Mouse (Mus musculus) frontal cortex, adult (tissue): Measurements from ENCODE around the gene Trim65.

Experiments
- ATAC-seq: cut with Nextera tagmentation; 2 replicates; pipeline ENCODE4 v1.9.2; 2017; ENCODE audit warnings: mild to moderate bottlenecking, moderate library complexity, mixed read lengths; ENCODE audit not compliant: low TSS enrichment

Trim65 gene

DNA sequence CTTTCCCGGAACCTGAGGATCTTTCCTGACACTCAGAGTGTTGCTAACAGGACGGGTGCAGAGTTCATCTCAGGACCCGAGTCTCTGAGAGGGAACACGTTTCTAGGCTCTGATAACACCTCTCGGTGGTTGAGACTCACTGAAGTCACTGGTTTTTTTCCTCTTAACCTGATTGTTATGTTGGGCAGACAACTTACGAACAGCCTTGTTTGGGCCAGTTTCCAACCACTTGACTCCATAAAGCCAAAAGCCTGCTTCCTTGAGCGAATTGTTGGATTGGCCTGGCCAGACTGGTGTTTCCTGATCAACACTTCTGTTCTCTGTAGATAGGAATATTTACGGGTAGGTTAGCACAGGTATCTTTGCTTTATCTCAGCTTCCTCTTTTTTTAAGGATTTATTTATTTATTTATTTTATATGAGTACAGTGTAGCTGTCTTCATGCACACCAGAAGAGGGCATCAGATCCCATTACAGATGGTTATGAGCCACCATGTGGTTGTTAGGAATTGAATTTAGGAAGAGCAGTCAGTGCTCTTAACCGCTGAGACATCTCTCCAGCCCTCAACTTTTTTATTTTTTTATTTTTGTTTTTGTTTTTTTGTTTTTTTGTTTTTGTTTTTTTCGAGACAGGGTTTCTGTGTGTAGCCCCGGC is 42.1 kb downstream of the Trim65 start:
- no peak for ATAC-seq

DNA sequence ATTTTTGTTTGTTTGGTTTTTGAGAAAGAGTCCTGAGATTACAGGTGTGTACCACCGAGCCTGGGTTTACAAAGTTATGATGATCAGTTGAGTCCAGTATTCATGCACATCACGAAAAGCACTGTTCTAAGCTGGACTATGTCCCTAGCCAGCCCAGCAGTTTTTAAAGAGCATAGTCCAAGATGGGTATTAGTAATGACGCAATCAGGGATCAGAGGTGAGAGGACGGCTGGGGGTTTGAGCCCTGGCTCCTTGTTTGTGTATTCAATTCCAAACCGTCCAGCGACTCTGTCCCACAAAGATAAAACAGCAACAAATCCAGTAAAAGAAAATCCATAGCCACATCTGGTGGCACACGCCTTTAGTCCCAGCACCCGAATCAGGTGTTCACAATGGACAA is 42.7 kb downstream of the Trim65 start:
- no peak for ATAC-seq

DNA sequence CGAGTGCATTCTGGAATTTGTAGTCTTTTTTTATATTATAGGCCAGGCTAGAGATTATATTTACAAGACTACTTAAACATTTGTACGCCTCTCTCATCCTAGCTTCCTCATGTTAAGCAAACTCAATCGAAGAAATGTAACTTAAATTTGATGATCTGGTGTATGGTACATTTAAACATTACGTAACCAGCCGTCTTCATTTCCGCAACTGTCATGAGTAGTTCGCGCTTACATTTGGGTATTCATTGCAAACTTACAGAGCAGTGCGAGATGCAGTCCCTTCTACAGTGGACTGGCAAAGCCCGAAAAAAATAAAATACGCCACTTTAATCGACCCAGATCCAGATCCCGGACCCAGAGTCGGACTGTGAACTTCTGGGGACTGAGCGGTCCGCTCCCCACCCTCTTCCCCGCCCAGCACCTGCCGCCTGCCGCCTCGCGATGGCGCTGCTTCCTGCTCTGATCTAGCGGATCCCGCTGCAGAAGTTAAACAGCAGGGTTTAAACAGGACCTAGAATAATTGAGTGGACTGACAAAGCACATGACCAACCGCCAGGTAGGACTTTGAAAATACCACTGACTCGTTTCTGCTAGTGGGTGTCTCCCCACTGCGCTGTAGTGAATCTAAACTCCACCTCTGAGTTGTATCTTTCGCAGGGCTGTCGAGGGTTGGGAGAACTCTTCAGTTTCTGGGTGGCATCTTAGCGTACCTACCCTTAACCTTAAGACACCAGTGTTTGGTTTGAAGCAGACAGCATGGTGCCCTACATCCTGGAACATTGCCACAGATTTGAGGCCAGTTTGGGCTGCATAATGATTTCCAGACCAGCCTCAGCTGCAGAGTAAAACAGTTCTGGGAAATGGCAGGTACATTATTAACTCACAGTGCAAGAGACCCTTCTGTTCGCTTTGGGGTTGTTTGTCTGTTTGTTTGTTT is 43.5 kb downstream of the Trim65 start:
- ATAC-seq: peak; percentile 67

DNA sequence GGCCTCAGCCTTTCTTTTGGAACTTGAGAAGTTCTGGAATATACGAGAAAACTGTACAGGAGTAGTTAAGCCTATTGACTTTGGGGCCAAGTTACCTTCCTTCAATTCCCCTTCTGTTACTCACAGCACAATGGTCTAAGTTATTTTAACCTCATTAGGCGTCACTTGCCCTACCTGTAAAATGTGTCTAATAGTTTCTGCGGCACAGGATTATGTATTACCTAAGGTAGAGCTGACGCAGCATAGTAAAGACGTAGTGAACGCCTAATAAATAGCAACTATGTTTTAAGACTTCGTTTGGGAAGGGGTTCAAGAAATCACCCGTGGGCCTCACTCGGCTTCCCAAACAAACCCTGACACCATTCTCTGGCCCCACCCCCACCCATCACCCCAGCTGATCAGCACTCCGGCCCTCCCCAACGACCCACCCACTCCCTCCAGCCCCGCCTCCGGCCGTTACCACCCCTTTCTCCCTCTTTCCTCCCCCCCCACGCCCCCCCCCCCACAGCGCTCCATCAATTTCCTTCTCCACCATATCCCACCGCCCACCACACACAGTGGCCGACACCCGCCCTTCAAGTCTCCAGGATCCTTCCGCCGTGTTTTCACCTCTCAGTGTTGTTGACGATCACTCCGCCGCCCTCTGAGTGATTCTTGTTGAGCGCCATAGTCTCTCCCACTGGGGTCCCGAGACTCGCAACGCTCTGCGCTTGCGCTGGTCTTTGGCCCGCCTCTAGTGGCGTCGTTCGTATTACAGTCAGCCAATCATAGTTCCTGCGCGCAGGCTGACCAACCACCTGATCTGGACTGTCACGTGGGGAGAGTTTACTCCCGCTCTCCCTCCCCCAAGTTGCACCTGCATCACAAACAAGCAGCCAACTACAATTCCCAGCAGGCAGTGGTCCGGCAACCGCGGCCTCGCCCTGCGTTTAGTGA is 44.4 kb downstream of the Trim65 start, which contains the start of gene Wbp2:
Gene Wbp2 (minus strand): TSS at position 738 of the 936 bp plus-strand sequence.
- peak; percentile 96 for ATAC-seq

DNA sequence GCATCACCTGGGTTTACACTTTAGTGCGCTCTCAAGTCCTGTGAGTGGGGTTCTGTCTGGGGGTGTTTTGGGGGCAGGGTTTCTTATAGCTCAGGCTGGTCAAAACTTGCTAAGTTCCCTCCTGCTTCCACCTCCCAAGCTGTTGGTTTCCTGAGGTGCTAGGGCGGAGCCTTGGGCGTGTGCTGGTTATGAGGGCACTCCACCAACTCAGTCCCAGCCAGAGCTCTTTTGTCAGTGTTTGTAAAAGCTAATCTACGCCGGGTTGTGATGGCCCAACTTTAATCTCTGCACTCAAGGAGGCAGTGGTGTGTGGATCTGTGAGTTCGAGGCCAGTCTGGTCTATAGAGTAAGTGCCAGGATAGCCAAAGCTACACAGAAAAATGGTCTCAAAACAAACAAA is 46.8 kb downstream of the Trim65 start:
- ATAC-seq: no peak

DNA sequence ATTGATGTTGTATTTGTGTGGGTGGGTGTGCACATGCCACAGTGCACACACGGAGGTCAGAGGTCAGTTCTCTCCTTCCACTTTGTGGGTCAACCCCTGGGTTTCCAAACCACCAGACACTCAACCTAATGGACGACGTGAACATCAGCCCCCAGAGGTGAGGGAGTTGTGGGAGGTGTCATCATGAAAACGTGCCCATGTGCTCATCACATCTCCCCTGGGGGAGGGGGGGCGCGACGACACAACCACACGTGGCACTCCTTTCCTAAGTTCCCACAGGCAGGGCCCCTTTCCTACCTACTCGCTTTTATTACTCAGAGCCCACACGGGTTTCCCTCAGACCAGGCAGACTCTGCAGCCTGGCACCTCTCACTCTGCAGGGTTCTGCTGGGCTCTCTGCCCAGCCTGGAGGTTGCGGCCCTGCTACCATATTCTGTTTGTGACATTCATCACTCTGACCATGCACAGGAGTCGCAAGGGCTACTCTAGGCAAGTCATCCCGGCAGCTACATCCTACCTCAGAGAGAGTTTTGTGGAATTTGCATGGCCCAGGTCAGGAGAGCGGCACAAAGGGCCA is 47.7 kb downstream of the Trim65 start:
- ATAC-seq: no peak

DNA sequence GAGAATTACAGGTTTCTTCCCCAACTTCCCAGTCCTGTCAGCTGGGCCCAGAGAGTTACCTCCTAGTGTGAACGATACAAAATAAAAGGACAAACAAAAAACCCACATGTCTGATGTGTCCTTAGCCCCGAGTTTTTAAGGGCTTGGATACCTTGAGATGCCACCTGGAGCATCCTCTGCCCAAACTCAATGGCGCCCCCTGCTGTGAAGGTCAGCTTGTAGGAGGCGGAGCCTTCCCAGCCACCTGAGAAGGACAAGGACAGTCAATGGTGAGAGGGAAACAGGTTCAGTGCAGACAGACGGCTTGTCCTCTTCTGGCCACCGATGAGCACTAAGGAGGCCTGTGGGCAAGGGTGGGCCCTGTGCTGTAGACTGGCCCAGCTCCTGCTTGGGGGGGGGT is 49.8 kb downstream of the Trim65 start:
- ATAC-seq: no peak

DNA sequence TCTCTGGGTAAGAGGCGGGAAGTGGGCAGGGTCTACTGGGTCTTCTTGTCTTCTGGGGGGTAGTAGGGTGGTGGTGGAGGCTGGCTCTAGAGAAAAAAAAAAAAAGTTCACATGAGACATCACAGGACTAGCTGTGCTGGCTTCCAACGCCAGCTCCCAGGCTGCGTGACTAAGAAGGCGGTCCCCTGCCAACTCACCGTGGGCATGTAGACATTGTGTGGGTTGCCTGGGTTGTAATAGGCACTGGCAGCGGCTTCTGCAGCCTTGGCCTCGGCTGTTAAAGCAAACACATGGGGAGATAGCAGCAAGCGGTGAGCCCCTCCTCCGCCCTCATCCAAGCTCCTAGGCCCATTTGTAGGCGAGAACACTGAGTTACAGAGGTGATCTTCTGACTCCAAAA is 51.4 kb downstream of the Trim65 start:
- peak; percentile 78 for ATAC-seq

DNA sequence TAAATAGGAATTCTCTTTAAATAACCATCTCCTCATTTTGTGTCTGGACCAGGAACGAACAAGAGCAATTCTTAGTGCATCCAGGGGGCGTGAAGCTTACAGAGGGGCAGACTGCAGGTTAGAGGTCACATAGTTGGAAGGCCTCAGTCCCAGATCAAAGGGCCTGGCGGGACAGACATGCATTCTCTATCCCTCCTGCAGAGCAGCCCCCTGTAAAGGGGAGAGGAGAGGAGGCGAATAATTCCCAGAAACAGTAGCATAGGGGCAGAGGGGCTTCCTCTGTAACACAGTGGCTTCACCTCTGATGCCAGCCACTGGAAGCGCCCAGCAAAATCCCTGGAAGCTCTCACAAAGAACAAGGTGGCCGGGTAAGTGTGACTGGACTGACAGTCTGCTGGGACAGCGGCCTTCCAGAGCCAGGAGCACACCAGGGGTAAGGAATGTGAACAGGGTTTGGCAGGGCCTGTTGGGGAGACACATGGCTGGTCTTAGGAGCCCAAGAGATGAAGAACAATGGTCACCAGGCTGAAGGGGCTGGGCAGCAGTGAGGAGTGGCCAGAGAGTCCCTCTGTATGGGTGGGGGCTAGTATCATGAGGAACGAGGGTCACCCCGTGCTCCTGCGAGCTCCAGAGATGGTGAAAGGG is 52.1 kb downstream of the Trim65 start:
- no peak for ATAC-seq

DNA sequence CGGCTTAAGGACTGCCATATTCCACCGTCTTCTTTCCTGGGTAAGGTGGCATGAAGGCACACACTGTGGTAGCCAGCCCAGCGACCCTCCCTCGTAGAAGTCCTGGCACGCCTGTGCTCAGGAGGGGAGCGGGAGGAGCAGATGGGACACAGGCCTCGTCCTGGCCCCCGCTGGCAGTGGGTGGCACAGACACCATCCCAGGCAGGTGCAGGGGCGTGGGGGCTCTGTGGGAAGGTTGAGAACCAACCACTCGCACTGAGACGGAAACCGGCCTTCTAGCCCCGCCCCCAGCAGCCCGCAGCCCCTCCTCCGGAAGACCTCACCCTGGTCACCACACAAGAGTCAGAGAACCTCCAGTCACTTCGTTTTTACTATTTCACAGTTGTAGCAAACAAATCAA is 52.7 kb downstream of the Trim65 start:
- ATAC-seq: peak; percentile 0; the same call in 1 of the 2 replicates

DNA sequence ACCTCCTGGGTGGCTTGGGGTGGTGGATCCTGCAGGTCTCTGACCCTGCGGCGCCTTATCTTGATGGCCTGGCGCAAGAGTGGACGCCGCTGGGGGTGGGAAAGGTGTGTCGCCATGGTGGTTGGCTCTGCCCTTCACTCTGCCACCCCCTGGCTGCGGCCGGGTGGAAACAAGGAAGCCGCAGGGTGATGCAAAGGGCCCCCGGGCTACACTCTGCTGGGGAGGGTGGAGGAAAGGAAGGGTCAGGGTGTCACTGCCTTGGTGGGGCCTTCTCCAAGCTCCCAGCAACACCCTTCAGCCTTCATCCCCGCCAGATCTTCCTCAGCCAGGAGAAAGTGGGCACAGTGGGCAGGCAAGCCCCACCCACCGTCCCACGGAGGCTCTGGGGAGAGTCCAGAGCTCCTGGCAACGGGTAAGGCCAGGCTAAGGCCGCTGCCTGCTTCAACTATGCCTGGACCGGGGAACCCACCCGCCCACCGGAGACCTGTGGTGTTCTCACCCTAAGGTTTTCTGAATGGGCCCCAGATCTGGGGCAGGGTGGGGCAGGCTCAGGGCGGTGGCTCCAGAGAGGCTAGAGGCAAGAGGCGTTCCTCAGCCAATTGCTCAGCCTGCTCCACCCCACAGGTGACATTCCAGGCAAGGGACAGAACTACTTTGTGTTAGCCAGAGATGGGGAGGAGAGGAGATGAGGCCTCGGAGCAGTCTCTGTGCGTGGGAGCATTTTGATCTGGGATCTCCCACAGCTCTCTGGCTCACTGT is 53.3 kb downstream of the Trim65 start, which contains the start of gene Unc13d:
Gene Unc13d (minus strand): TSS at position 516 of the 759 bp plus-strand sequence.
- peak; percentile 39; the same call in 1 of the 2 replicates for ATAC-seq

DNA sequence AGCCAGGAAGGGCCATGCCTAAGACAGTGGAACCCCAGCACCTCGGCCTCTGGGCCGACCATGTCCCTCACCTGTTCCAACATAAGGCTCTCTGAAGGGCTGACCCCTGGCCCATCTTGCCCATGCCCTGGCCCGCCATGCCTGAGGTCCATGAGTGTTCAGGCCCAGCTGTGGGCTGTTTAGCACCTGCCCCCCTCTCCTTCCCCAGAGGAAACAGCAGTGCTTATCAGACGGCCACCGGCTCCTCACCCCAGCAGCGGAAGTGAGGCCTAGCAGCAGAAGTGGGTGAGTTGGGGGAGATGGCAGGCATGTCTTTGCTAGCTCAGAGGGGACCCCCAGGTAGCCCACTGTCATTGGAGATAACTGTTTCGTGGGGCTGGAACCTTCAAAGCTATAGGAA is 54.1 kb downstream of the Trim65 start:
- ATAC-seq: no peak

DNA sequence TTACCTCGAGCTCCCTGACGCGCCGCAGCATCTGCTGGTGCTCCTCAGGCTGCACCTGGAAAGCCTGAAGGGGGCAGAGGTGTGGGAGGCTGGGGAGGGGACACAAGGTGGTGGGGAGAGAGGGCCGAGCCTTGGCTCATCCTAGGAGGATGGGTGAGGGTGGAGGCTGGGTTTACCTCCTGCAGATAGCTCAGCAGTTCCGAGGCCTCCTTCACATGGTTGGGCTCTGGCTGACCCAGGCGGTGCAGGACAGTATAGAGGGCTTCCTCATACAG is 54.7 kb downstream of the Trim65 start:
- ATAC-seq: no peak

DNA sequence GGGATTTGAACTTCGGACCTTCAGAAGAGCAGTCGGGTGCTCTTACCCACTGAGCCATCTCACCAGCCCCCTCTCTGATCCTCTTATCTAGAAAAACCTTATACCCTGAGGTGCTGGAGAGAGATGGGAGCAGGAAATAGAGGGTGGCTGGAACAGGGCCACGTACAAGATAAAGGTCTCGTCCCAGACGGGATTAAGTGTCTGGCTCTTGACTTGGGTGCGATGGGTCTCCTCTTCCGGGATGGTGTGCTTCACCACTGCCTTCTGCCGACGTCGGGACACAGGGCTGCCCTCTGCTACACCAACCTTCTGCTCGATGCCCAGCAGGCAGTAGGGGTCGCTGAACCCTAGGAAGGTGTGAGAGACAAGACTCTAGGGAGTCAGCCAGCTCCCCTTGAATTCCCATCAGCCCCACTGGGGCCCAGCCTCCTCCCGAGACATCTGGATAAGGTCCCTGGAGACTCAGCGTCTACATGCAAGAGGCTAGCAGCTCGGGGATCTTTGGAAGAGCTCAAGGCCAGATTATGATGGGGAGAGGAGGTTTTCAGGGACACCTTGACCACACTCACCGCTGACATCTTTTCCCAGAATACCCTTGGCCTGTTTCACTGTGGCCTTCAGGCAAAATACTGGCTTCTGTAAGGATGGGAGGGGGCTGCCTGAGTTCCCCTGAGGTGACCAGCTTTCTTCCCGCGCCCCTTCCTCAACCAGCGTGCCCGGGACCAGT is 55.2 kb downstream of the Trim65 start:
- no peak for ATAC-seq

DNA sequence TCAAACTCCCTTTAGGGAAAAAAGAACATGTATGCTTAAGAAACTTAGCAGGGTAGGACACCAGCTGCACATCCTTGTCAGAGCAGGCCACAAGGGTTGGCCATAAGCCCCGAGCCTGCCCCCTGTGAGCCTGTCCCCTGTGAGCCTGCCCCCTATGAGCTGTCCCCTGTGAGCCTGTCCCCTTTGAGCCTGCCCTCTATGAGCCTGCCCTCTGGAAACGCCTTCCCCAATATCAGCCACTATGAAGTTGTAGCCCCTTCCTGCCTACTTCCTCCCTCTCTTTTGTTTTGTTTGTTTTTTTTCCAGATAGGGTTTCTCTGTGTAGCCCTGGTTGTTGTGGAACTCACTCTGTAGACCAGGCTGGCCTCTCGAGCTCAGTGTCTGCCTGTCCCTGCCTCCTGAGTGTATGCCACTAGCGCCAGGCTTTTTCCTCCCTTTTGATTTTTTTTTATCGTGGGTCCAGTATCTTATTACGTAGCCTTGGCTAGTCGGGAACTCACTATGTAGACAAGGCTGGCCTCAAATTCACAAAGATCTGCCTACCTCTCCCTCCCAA is 56.4 kb downstream of the Trim65 start:
- no peak for ATAC-seq

DNA sequence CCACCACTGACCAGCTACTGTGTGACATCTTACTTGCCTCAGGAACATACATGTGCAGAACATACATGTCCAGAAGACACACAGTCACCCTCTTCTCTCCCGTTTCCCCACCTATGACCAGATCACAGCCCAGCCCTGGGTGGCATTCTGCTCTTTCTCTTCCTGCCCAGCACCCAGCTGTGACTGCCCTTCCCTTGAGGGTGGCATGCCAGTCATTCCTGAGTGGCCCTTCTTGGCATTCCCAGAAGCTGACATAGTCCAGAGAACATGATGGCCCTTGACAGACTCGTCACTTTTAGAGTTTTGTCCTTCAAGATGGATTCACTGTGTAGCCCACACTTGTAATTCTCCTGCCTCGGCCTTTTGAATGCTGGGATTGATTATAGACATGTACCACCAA is 58.3 kb downstream of the Trim65 start:
- ATAC-seq: no peak
